Mouse (Mus musculus) cortical plate, adult 2 months (tissue): ENCODE results near the gene Ncoa3.

ENCODE experiments used
- CTCF ChIP-seq: fragments of 200-500 bp; IDR thresholded peaks from 2 replicates; pipeline ENCODE4 v1.5.1; 2011; ENCODE audit warnings: mild to moderate bottlenecking, control low read depth, low read length; ENCODE audit not compliant: insufficient read depth; ENCODE audit errors: extremely low read depth
- POLR2A ChIP-seq: fragments of 200-500 bp; IDR thresholded peaks from 2 replicates; pipeline ENCODE4 v1.6.1; 2011; ENCODE audit warnings: mild to moderate bottlenecking, low read length, control low read depth; ENCODE audit not compliant: insufficient read depth; ENCODE audit errors: extremely low read depth

- no peak for TF ChIP-seq POLR2A
- no peak for TF ChIP-seq CTCF
Measured at GRCm38 (mm10) chr2:166042542-166042941, 50.1 kb downstream of the Ncoa3 start.
